ENCODE assay signal across 19 mouse cellular contexts in genomic region chr3:9198652-9199332, GRCm38 (mm10).
A peak's percentile ranks its signal among the peaks of the same experiment; 100 is the strongest.
DNase-seq lines count a peak whose midpoint lies in the region; ATAC-seq lines count a peak whose summit lies in the region.
"Had no signal": no experiment of that assay in that cellular context is flagged by ENCODE, and none has a peak within 500 bp of the region (broad histone marks: within the 10 kb centered on the region; RNA-seq: fewer than 3 reads in every experiment).

No protein-coding gene starts in this region.

- H3K4me1 ChIP-seq in forebrain, embryonic 15.5 days = 0 out of 2 replicates have a peak, but pooled peaks cover under 1% of the 10 kb centered on the region
- H3K4me1 ChIP-seq: forebrain, embryonic 12.5 days; liver, embryonic 13.5 days; megakaryocyte, embryonic 14.5 days had no signal

- no peak overlapping the region for H3K4me3 ChIP-seq in forebrain, embryonic 15.5 days
- H3K4me3 ChIP-seq: forebrain, embryonic 12.5 days; gastrocnemius, adult 2 months; heart, adult 2 months; liver, embryonic 13.5 days; megakaryocyte, embryonic 14.5 days had no signal

- no peak overlapping the region for H3K27ac ChIP-seq in forebrain, embryonic 15.5 days (replicated peaks)
- H3K27ac ChIP-seq: forebrain, embryonic 12.5 days; gastrocnemius, adult 2 months; heart, adult 2 months; hindbrain, postnatal 0 days; kidney, postnatal 0 days; liver, embryonic 13.5 days had no signal

- no peak overlapping the region for H3K4me2 ChIP-seq in forebrain, embryonic 15.5 days (replicated peaks)
- H3K4me2 ChIP-seq: forebrain, embryonic 12.5 days; liver, embryonic 13.5 days had no signal

- no peaks in the 10 kb centered on the region for H3K27me3 ChIP-seq in forebrain, embryonic 15.5 days
- H3K27me3 ChIP-seq: forebrain, embryonic 12.5 days; liver, embryonic 13.5 days had no signal

- H3K9ac ChIP-seq in forebrain, embryonic 15.5 days (replicated peaks) = no peak overlapping the region
- H3K9ac ChIP-seq: forebrain, embryonic 12.5 days; liver, embryonic 13.5 days had no signal

- peak; percentile 87 for ATAC-seq in megakaryocyte progenitor cell, adult 5-6 weeks (replicated peaks; ENCODE audit: poor library complexity)
- ATAC-seq in forebrain, embryonic 15.5 days (replicated peaks) = no peak
- ATAC-seq: hindbrain, postnatal 0 days had no signal

- peak; percentile 12 for DNase-seq in thymus, postnatal 25 days
- no peak for DNase-seq in thymus, postnatal 10 days (ENCODE audit: low spot score in 2 of 2)
- peak; percentile 32 for DNase-seq in c-Kit-positive CD71-negative TER-119-negative erythroid progenitor cells, embryonic 14.5 days (ENCODE audit: low read depth)
- DNase-seq in kidney, postnatal 14 days = no peak
- DNase-seq in urinary bladder, postnatal 4 days (ENCODE audit: low spot score in 2 of 2) = no peak
- DNase-seq: adrenal gland, adult 8-10 months; cerebellum, adult 11 months; gastrocnemius, adult 2 months; heart, adult 2 months; heart, postnatal 14 days; left cerebral cortex, postnatal 4 days; liver, embryonic 13.5 days; right cerebral cortex, postnatal 14 days had no signal

- H3K9me3 ChIP-seq in forebrain, embryonic 15.5 days = no peaks in the 10 kb centered on the region
- H3K9me3 ChIP-seq: forebrain, embryonic 12.5 days; liver, embryonic 13.5 days; megakaryocyte, embryonic 14.5 days had no signal

- H3K36me3 ChIP-seq in forebrain, embryonic 15.5 days = no peaks in the 10 kb centered on the region
- H3K36me3 ChIP-seq: forebrain, embryonic 12.5 days; liver, embryonic 13.5 days had no signal

- 83% methylated on average over 9 of the region's 9 CpGs for WGBS in forebrain, embryonic 15.5 days

Comparison
In these comparisons a context has a peak if more than half of its experiments do, and no peak if none do; other contexts are left out.
1. DNase-seq: peak in thymus, postnatal 25 days (single experiment) and c-Kit-positive CD71-negative TER-119-negative erythroid progenitor cells, embryonic 14.5 days (single experiment); none in thymus, postnatal 10 days (0 of 2), kidney, postnatal 14 days (single experiment) and urinary bladder, postnatal 4 days (0 of 2).